Mouse (Mus musculus) forebrain, embryonic 16.5 days (tissue): ENCODE results near the gene Gprc5a. TPM values are rescaled to one million over a fixed set of nuclear protein-coding genes. Genes with fewer than 3 reads are reported as not detected.

Experiments used
- ATAC-seq: fragments of 200-750 bp; cut with Nextera tagmentation; 2 replicates; pipeline ENCODE4 v1.8.0; 2017; ENCODE audit warnings: mild to moderate bottlenecking, moderate library complexity
- H3K27ac ChIP-seq: fragments of 300-500 bp; sonication (generic); 2 replicates; pipeline ENCODE4 v1.5.1; 2014; ENCODE audit warnings: low read length, control low read depth
- H3K27me3 ChIP-seq: fragments of 300-500 bp; sonication (generic); replicated peaks from 2 replicates; pipeline ENCODE4 v1.6.1; 2014; ENCODE audit warnings: low read length; ENCODE audit not compliant: control insufficient read depth, insufficient read depth
- H3K36me3 ChIP-seq: fragments of 300-500 bp; sonication (generic); 2 replicates; pipeline ENCODE4 v1.6.1; 2014; ENCODE audit not compliant: control insufficient read depth, insufficient read depth
- H3K4me1 ChIP-seq: fragments of 300-500 bp; sonication (generic); replicated peaks from 2 replicates; pipeline ENCODE4 v1.6.1; 2014; ENCODE audit warnings: low read length; ENCODE audit not compliant: control insufficient read depth, insufficient read depth
- H3K4me2 ChIP-seq: fragments of 300-500 bp; sonication (generic); 2 replicates; pipeline ENCODE4 v1.6.1; 2014; ENCODE audit warnings: mild to moderate bottlenecking, low read length, control low read depth
- H3K4me3 ChIP-seq: fragments of 300-500 bp; sonication (generic); replicated peaks from 2 replicates; pipeline ENCODE4 v1.5.1; 2014; ENCODE audit warnings: mild to moderate bottlenecking, low read length, control low read depth
- H3K9ac ChIP-seq: fragments of 300-500 bp; sonication (generic); replicated peaks from 2 replicates; pipeline ENCODE4 v1.6.1; 2014; ENCODE audit warnings: low read depth, low read length, control low read depth
- H3K9me3 ChIP-seq: fragments of 300-500 bp; sonication (generic); 2 replicates; pipeline ENCODE4 v1.6.1; 2016; ENCODE audit warnings: low read length; ENCODE audit not compliant: control insufficient read depth
- WGBS: fragments of 180-500 bp; shearing (Covaris S2); extraction: QIAGEN DNeasy Blood & Tissue Kit; methylation state at CpG from one replicate; pipeline ENCODE4 v1.1.7; 2014; 5-methylcytosine and 5-hydroxymethylcytosine counted together
- polyA plus RNA-seq: library from polyadenylated mRNA; unstranded; fragments of >200 nt; fragmentation: Nextera tagmentation; extraction: Ambion mirVana; gene quantifications from 2 replicates; pipeline ENCODE4 v1.2.1, GENCODE M21; 2015

The Gprc5a gene
- polyA plus RNA-seq, 1 experiment from 2014 or later: 0.81 TPM

GRCm38 (mm10) chr6:135038674-135039073, 26.8 kb upstream of the Gprc5a start:
- Histone ChIP-seq H3K9me3 (0 out of 2 replicates have a peak, but pooled peaks cover 2% of the 10 kb centered on the region), H3K4me3 (no peak overlapping the region), H3K4me1 (peaks cover 7% of the 10 kb centered on the region), H3K36me3 (no peaks in the 10 kb centered on the region), H3K9ac (no peak overlapping the region), H3K27me3 (no peaks in the 10 kb centered on the region), H3K27ac (no peak overlapping the region), H3K4me2 (no peak overlapping the region)
- WGBS: 10% methylated on average over 3 of the region's 3 CpGs
- ATAC-seq: no peak

- Histone ChIP-seq H3K9me3 (0 out of 2 replicates have a peak, but pooled peaks cover 2% of the 10 kb centered on the region), H3K4me1 (peaks cover 7% of the 10 kb centered on the region), H3K27ac (no peak overlapping the region), H3K4me2 (peak overlapping the region; percentile 56), H3K9ac (peak overlapping the region; percentile 31; the same call in 1 of the 2 replicates), H3K27me3 (no peaks in the 10 kb centered on the region), H3K4me3 (peak overlapping the region; percentile 26), H3K36me3 (no peaks in the 10 kb centered on the region)
- peak; percentile 36; the same call in 1 of the 2 replicates for ATAC-seq
- 7% methylated on average over 21 of the region's 21 CpGs for WGBS
Observed at GRCm38 (mm10) chr6:135040275-135040871, 25.1 kb upstream of the Gprc5a start.

- H3K4me3 ChIP-seq: no peak overlapping the region
- no peak overlapping the region for H3K27ac ChIP-seq
- H3K4me1 ChIP-seq: peaks cover 7% of the 10 kb centered on the region
- H3K9me3 ChIP-seq: 0 out of 2 replicates have a peak, but pooled peaks cover 2% of the 10 kb centered on the region
- H3K36me3 ChIP-seq: no peaks in the 10 kb centered on the region
- WGBS: 33% methylated on average over 3 of the region's 3 CpGs
- H3K4me2 ChIP-seq: no peak overlapping the region
- H3K9ac ChIP-seq: no peak overlapping the region
- ATAC-seq: no peak
- H3K27me3 ChIP-seq: no peaks in the 10 kb centered on the region
Observed at GRCm38 (mm10) chr6:135041930-135042329, 23.5 kb upstream of the Gprc5a start.

- 75% methylated on average over 9 of the region's 9 CpGs for WGBS
- H3K4me2 ChIP-seq: no peak overlapping the region
Observed at GRCm38 (mm10) chr6:135047276-135047675, 18.2 kb upstream of the Gprc5a start.

GRCm38 (mm10) chr6:135048509-135048908, 16.9 kb upstream of the Gprc5a start:
- Histone ChIP-seq H3K4me1 (no peaks in the 10 kb centered on the region), H3K4me2 (no peak overlapping the region), H3K4me3 (no peak overlapping the region), H3K27me3 (no peaks in the 10 kb centered on the region), H3K36me3 (no peaks in the 10 kb centered on the region), H3K9me3 (no peaks in the 10 kb centered on the region), H3K27ac (no peak overlapping the region), H3K9ac (no peak overlapping the region)
- WGBS: 90% methylated on average over 6 of the region's 6 CpGs
- no peak for ATAC-seq

More at GRCm38 (mm10) chr6:135047276-135047675, 18.2 kb upstream of the Gprc5a start:
- no peak overlapping the region for H3K4me3 ChIP-seq
- no peaks in the 10 kb centered on the region for H3K4me1 ChIP-seq
- H3K9me3 ChIP-seq: no peaks in the 10 kb centered on the region
- H3K9ac ChIP-seq: no peak overlapping the region
- H3K36me3 ChIP-seq: no peaks in the 10 kb centered on the region
- no peaks in the 10 kb centered on the region for H3K27me3 ChIP-seq
- no peak overlapping the region for H3K27ac ChIP-seq
- no peak for ATAC-seq

- 84% methylated on average over 16 of the region's 16 CpGs for WGBS
- ATAC-seq: no peak
- Histone ChIP-seq H3K4me3 (no peak overlapping the region), H3K36me3 (no peaks in the 10 kb centered on the region), H3K4me1 (no peaks in the 10 kb centered on the region), H3K27ac (no peak overlapping the region), H3K4me2 (no peak overlapping the region), H3K9ac (no peak overlapping the region), H3K27me3 (no peaks in the 10 kb centered on the region), H3K9me3 (no peaks in the 10 kb centered on the region)
Observed at GRCm38 (mm10) chr6:135048956-135049355, 16.5 kb upstream of the Gprc5a start.

- Histone ChIP-seq H3K4me3 (no peak overlapping the region), H3K27me3 (no peaks in the 10 kb centered on the region), H3K4me1 (no peaks in the 10 kb centered on the region), H3K9me3 (no peaks in the 10 kb centered on the region), H3K27ac (no peak overlapping the region), H3K36me3 (no peaks in the 10 kb centered on the region), H3K4me2 (no peak overlapping the region), H3K9ac (no peak overlapping the region)
- WGBS: 74% methylated on average over 3 of the region's 3 CpGs
- ATAC-seq: no peak
Observed at GRCm38 (mm10) chr6:135053789-135054188, 11.7 kb upstream of the Gprc5a start.

- Histone ChIP-seq H3K4me3 (no peak overlapping the region), H3K9ac (no peak overlapping the region), H3K27me3 (no peaks in the 10 kb centered on the region), H3K36me3 (no peaks in the 10 kb centered on the region), H3K4me1 (no peaks in the 10 kb centered on the region), H3K9me3 (no peaks in the 10 kb centered on the region), H3K4me2 (no peak overlapping the region), H3K27ac (no peak overlapping the region)
- ATAC-seq: no peak
- WGBS: 70% methylated on average over 4 of the region's 4 CpGs
Observed at GRCm38 (mm10) chr6:135055882-135056281, 9.6 kb upstream of the Gprc5a start.

- Histone ChIP-seq H3K4me2 (no peak overlapping the region), H3K4me3 (no peak overlapping the region), H3K9me3 (no peaks in the 10 kb centered on the region), H3K36me3 (no peaks in the 10 kb centered on the region), H3K4me1 (peaks cover 8% of the 10 kb centered on the region), H3K27me3 (peaks cover under 1% of the 10 kb centered on the region; the same call in 1 of the 2 replicates), H3K9ac (no peak overlapping the region), H3K27ac (no peak overlapping the region)
- 95% methylated on average over 4 of the region's 4 CpGs for WGBS
- no peak for ATAC-seq
Observed at GRCm38 (mm10) chr6:135060728-135061127, 4.7 kb upstream of the Gprc5a start.
